Mouse (Mus musculus) heart, embryonic 14.5 days (tissue): Measurements from ENCODE around the gene Zbtb17. TPM values are rescaled to one million over a fixed set of nuclear protein-coding genes. Genes with fewer than 3 reads are reported as not detected.
A peak's percentile ranks its signal among the peaks of the same experiment; 100 is the strongest.

Experiments
- ATAC-seq: fragments of 200-750 bp; cut with Nextera tagmentation; 2 replicates; pipeline ENCODE4 v1.8.0; 2017; ENCODE audit warnings: low read depth, moderate TSS enrichment; ENCODE audit not compliant: insufficient number of reproducible peaks, insufficient read depth, low FRiP score
- H3K27ac ChIP-seq, 2 experiments: fragments of 200-500 bp in 1 of 2; fragments of 300-500 bp in 1 of 2; sonication (generic) in 1 of 2; replicated peaks in 1 of 2; 2 replicates each; pipeline ENCODE4 v1.5.1; 2012 to 2014; ENCODE audit warnings: low read depth in 2 of 2, low read length in 2 of 2, control low read depth in 1 of 2, mild to moderate bottlenecking in 1 of 2, mixed read lengths in 1 of 2; ENCODE audit not compliant: control insufficient read depth in 1 of 2, insufficient read depth in 1 of 2
- H3K27me3 ChIP-seq: fragments of 300-500 bp; sonication (generic); 2 replicates; pipeline ENCODE4 v1.6.1; 2014; ENCODE audit warnings: mild to moderate bottlenecking, low read length, control low read depth; ENCODE audit not compliant: control insufficient read depth, insufficient read depth
- H3K36me3 ChIP-seq: fragments of 300-500 bp; sonication (generic); 2 replicates; pipeline ENCODE4 v1.6.1; 2014; ENCODE audit warnings: mild to moderate bottlenecking, control low read depth, low read length, mixed read lengths; ENCODE audit not compliant: control insufficient read depth, insufficient read depth
- H3K4me1 ChIP-seq, 2 experiments: fragments of 200-500 bp in 1 of 2; fragments of 300-500 bp in 1 of 2; sonication (generic) in 1 of 2; 2 replicates each; pipeline ENCODE4 v1.6.1; 2012 to 2014; ENCODE audit warnings: low read length in 2 of 2, control low read depth in 1 of 2, mixed read lengths in 1 of 2; ENCODE audit not compliant: control insufficient read depth in 2 of 2, insufficient read depth in 2 of 2
- H3K4me2 ChIP-seq: fragments of 300-500 bp; sonication (generic); 2 replicates; pipeline ENCODE4 v1.6.1; 2014; ENCODE audit warnings: mild to moderate bottlenecking, low read length
- H3K4me3 ChIP-seq, 2 experiments: fragments of 200-500 bp in 1 of 2; fragments of 300-500 bp in 1 of 2; sonication (generic) in 1 of 2; 2 replicates each; pipeline ENCODE4 v1.5.1; 2012 to 2014; ENCODE audit warnings: low read length in 2 of 2, mild to moderate bottlenecking in 2 of 2, control low read depth in 1 of 2, low read depth in 1 of 2, moderate library complexity in 1 of 2; ENCODE audit not compliant: control insufficient read depth in 1 of 2, insufficient read depth in 1 of 2
- H3K9ac ChIP-seq: fragments of 300-500 bp; sonication (generic); 2 replicates; pipeline ENCODE4 v1.6.1; 2014; ENCODE audit warnings: mild to moderate bottlenecking, low read length
- H3K9me3 ChIP-seq: fragments of 300-500 bp; sonication (generic); 2 replicates; pipeline ENCODE4 v1.6.1; 2016; ENCODE audit warnings: low read length, control low read depth; ENCODE audit not compliant: control insufficient read depth
- whole genome bisulfite sequencing: fragments of 180-500 bp; shearing (Covaris S2); extraction: QIAGEN DNeasy Blood & Tissue Kit; methylation state at CpG from one replicate; pipeline ENCODE4 v1.1.7; 2014; 5-methylcytosine and 5-hydroxymethylcytosine counted together
- polyA plus RNA-seq: library from polyadenylated mRNA; unstranded; fragments of >200 nt; fragmentation: Nextera tagmentation; extraction: Ambion mirVana; gene quantifications from 2 replicates; pipeline ENCODE4 v1.2.1, GENCODE M21; 2014

The Zbtb17 gene
- polyA plus RNA-seq, 1 experiment from 2014 or later, result 18.8 TPM

DNA sequence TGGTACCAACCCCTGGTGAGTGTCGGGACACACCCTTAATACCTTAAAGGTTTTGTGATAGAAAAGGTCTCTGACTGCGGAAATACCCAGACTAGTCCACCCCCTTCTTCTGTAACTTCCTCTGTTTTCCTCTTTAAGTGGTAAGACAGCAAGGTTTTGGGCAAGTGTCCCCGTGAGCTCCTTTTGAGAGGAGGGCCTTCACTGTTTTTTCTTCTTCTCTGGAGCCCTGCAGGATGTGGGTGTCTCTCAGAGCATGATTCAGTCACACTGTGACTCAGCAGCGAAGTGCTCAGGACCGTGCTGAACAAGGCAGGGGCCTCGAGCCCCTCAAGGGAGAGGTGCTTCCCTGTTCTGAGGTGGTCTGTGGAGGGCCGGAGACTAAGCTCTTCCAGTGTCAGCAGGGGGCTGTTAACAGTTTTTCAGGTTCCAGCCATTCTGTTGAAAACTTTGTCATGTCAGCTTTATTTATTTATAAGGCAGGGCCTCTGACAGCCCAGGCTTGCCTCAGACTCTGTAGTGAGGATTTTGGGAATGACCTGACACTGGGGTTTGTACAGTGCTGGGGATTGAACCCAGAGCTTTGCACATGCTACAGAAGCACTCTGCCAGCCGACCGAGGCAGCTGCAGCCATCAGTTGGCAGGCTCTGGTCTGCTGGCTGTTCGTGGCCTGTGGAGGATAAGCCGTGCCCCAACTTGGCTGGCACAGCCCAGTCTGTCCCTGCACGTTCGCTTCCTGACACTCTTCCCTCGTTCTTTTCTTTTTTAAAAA lies 10.3 kb downstream of the Zbtb17 start:
- no peaks in the 10 kb centered on the region for H3K9me3 ChIP-seq
- WGBS, result 71% methylated on average over 14 of the region's 14 CpGs
- H3K27me3 ChIP-seq, result no peaks in the 10 kb centered on the region
- H3K4me1 ChIP-seq, result peaks cover 2 to 13% of the 10 kb centered on the region in 2 experiments; a peak in 2 of 4 replicates
- no peak for ATAC-seq
- no peak overlapping the region for H3K4me3 ChIP-seq
- H3K9ac ChIP-seq, result no peak overlapping the region
- H3K36me3 ChIP-seq, result peaks cover 23% of the 10 kb centered on the region
- no peak overlapping the region for H3K4me2 ChIP-seq
- H3K27ac ChIP-seq, result no peak overlapping the region

DNA sequence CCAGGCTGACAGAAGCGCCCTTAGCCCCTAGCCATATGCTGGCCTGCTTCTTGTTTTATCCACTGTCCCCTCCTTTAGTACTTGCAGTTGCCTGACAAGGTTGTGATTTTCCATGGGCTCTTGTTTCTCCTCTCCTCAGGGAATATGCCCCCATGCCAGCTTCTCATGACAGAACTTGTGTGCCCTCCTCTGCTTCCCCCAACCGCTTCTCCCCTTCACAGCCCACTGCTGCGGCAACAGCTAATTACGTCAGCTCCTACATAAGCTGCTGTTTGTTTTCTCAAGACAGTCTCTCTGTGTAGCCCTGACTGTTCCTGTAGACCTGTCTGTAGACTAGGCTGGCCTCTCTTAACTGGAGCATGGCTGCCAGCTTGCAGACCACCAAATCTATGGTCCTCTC lies 11.1 kb downstream of the Zbtb17 start:
- Histone ChIP-seq H3K4me2 (no peak overlapping the region), H3K27ac (no peak overlapping the region), H3K9ac (no peak overlapping the region), H3K36me3 (peaks cover 23% of the 10 kb centered on the region), H3K27me3 (no peaks in the 10 kb centered on the region), H3K4me1 (peaks cover 2 to 13% of the 10 kb centered on the region in 2 experiments; a peak in 2 of 4 replicates), H3K4me3 (no peak overlapping the region), H3K9me3 (no peaks in the 10 kb centered on the region)
- no peak for ATAC-seq
- WGBS, result 79% methylated on average over 4 of the region's 4 CpGs

DNA sequence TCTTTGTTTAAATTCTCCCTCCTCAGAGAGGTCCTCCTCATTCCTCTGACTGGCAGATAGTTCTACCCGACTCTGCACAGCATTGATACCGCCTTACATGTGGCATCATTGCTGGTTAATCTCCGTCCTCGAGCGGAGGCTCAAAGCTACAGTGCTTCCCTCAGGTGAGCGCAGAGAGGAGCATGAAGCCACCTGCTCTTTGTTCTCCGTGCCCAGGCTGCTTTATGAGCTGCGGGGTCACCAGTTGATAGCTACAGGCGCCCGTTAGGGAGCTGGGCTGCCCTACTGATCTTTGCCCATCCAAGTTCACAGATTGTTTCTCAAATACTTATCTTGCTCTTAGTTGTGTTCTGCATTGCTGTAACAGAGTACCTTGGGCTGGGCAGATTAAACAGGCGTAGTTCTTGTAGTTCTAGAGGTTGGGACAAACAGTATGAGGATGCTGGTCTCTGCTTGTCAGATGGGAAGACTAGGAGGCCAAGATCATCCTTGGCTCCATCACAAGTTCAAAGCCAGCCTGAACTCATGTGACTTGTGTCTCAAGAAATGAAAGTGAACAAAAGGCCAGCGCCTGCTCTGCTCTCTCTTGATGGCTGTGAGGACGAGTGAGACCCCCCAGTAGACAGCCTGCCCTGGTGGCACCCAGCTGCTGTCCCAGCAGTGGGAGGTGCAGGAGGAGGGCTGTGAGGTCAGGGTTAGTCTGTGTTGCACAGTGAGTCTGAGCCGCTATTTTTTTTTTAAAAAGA lies 11.9 kb downstream of the Zbtb17 start:
- H3K36me3 ChIP-seq, result peaks cover 16% of the 10 kb centered on the region
- no peak for ATAC-seq
- WGBS, result 93% methylated on average over 14 of the region's 14 CpGs

DNA sequence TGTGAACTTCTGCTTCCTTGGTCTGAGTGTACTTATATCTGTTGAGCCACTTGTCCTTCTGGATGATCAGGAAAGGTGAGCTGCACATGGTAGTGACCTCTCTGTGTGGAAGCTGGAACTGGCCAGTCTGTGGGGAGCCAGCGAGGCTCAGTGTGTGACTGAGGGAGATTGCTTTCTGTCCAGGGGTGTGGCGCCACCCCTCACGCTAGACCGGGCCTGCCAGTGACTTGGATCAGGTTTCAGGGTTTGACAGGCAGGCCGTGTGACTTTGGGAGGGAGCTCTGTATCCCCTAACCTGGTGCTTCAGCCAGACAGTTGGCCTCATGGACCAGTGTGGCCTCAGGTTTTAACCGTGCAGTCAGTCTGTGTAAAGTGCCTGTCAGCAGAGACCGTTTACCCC lies 13.8 kb downstream of the Zbtb17 start:
- Histone ChIP-seq H3K4me3 (no peak overlapping the region), H3K4me2 (no peak overlapping the region), H3K36me3 (peaks cover 18% of the 10 kb centered on the region), H3K27ac (peak overlapping the region in 1 of 2 experiments; percentile 31; a peak in 1 of 4 replicates), H3K9me3 (no peaks in the 10 kb centered on the region), H3K9ac (peak overlapping the region; percentile 38; the same call in 1 of the 2 replicates), H3K27me3 (no peaks in the 10 kb centered on the region), H3K4me1 (peaks cover 2 to 13% of the 10 kb centered on the region in 2 experiments; a peak in 2 of 4 replicates)
- peak; percentile 65; the same call in 1 of the 2 replicates for ATAC-seq
- 18% methylated on average over 7 of the region's 7 CpGs for WGBS

More for the DNA sequence above, 11.9 kb downstream of the Zbtb17 start:
- no peak overlapping the region for H3K27ac ChIP-seq
- H3K9me3 ChIP-seq, result no peaks in the 10 kb centered on the region
- no peaks in the 10 kb centered on the region for H3K27me3 ChIP-seq
- H3K4me3 ChIP-seq, result no peak overlapping the region
- H3K4me1 ChIP-seq, result peaks cover 2 to 13% of the 10 kb centered on the region in 2 experiments; a peak in 2 of 4 replicates
- no peak overlapping the region for H3K9ac ChIP-seq
- no peak overlapping the region for H3K4me2 ChIP-seq

DNA sequence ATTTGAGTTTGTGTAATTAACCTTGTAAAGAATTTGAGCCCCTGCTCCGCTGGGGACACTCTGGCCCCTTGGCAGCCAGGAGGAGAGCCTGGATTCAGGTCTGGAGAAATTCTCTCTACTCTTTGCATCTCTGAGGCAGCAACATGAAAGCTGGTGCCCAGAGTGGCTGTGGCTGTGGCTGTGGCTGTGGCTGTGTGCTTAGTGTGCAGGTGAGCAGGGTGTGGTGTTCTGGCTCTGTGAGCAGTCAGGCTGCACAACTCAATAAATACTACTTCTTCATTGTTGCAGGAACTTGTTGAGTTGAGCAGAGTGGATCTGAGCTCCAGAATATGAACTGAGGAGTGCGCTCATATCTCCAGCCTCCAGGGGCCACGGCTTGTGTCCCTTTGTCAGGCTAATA lies 14.4 kb downstream of the Zbtb17 start:
- Histone ChIP-seq H3K4me1 (peaks cover 2 to 13% of the 10 kb centered on the region in 2 experiments; a peak in 2 of 4 replicates), H3K4me3 (no peak overlapping the region), H3K4me2 (no peak overlapping the region), H3K9me3 (no peaks in the 10 kb centered on the region), H3K9ac (no peak overlapping the region; the same call in 1 of the 2 replicates), H3K27me3 (no peaks in the 10 kb centered on the region), H3K36me3 (peaks cover 21% of the 10 kb centered on the region), H3K27ac (no peak overlapping the region; a peak in 1 of 4 replicates)
- no peak for ATAC-seq
- 76% methylated on average over 3 of the region's 3 CpGs for WGBS

DNA sequence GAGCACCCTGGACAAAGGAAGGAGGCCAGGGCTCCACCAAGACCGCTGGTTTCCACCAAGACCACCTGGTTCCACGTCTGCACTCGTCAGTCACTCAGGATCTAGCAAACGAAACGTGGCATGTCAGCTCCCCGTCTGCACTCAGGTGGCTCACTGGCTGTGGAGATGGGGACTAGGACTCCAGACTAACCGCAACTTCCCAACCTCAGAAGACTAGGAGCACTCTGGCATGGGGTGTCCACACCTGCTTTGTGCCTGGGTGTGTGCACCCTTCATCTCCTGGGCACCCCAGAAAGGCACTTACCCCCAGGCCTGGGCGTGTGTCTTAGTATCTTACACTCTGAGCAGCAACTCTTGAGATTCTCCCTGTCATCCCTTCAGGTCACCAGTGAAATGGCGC lies 15.3 kb downstream of the Zbtb17 start:
- no peak for ATAC-seq
- no peak overlapping the region for H3K4me3 ChIP-seq
- H3K4me1 ChIP-seq, result peaks cover 2 to 13% of the 10 kb centered on the region in 2 experiments; a peak in 2 of 4 replicates
- H3K9me3 ChIP-seq, result no peaks in the 10 kb centered on the region
- H3K36me3 ChIP-seq, result peaks cover 30% of the 10 kb centered on the region
- H3K27ac ChIP-seq, result no peak overlapping the region
- H3K4me2 ChIP-seq, result no peak overlapping the region
- WGBS, result 90% methylated on average over 9 of the region's 9 CpGs
- H3K9ac ChIP-seq, result no peak overlapping the region
- no peaks in the 10 kb centered on the region for H3K27me3 ChIP-seq

DNA sequence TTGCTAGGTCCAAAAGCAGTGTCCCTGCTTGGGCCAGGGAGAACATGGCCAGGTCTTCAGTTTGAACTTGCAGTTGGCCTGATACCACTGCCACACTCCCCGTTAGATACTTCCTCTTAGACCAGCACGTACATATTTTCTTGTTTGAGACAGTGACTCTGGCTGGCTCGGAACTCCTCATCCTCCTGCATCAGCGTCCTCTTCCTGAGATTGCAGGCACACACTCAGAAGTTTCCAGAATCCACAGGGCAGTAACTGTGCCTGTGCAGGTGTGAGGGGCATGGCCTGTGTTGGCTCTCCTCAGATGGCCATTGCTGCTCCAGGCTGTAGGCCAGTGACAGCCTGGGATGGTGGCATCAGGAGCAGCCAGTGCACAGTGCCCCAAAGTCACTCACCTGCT lies 16.0 kb downstream of the Zbtb17 start:
- Histone ChIP-seq H3K4me1 (peaks cover 2 to 13% of the 10 kb centered on the region in 2 experiments; a peak in 2 of 4 replicates), H3K27ac (no peak overlapping the region), H3K27me3 (no peaks in the 10 kb centered on the region), H3K4me3 (no peak overlapping the region), H3K9me3 (no peaks in the 10 kb centered on the region), H3K9ac (no peak overlapping the region), H3K36me3 (peaks cover 37% of the 10 kb centered on the region), H3K4me2 (no peak overlapping the region)
- no peak for ATAC-seq
- WGBS, result 92% methylated on average over 4 of the region's 4 CpGs
